Mouse (Mus musculus): ENCODE results near the gene St3gal3.

- TF ChIP-seq CTCF (IDR thresholded peaks at IDR 0.05; ENCODE audit: extremely low read depth, insufficient read depth, insufficient read length, insufficient replicate concordance) (no peak), POLR2A (IDR thresholded peaks at IDR 0.05; ENCODE audit: low read depth, low read length) (no peak)
Measured at GRCm38 (mm10) chr4:118085025-118085424, 49.7 kb downstream of the St3gal3 start.
